Mouse (Mus musculus): Measurements from ENCODE around the gene Epb41l4b.

The Epb41l4b gene

DNA sequence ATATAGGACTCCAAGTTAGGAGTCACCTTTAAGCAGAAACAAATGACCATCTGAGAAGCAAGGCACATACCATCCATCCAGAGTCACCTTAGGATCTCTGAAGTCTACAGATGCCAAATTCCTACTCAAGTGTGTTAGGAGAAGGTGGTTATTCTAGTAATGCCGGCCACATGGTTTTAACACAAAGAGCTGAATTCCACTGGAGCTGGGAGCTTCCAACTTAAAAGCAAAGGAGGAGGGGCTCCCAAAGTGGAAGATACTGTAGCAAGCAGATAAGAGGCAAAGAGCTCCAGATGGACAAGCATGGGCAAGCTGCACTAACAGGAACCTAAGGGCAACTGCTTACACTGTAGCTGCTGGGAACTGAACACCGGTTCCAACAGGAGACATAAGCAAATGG, 76.3 kb downstream of the Epb41l4b start:
- DNase-seq (ENCODE audit: extremely low spot score, low spot score) = no peak

- peak; percentile 75 for DNase-seq (ENCODE audit: extremely low spot score, low spot score)
Measured at GRCm38 (mm10) chr4:57065273-57065672, 78.0 kb downstream of the Epb41l4b start.

GRCm38 (mm10) chr4:57064830-57065229, 78.4 kb downstream of the Epb41l4b start:
- DNase-seq (ENCODE audit: extremely low spot score, low spot score) = peak; percentile 19

GRCm38 (mm10) chr4:57060319-57060831, 82.9 kb downstream of the Epb41l4b start:
- no peak for DNase-seq (ENCODE audit: extremely low spot score, low spot score)

DNA sequence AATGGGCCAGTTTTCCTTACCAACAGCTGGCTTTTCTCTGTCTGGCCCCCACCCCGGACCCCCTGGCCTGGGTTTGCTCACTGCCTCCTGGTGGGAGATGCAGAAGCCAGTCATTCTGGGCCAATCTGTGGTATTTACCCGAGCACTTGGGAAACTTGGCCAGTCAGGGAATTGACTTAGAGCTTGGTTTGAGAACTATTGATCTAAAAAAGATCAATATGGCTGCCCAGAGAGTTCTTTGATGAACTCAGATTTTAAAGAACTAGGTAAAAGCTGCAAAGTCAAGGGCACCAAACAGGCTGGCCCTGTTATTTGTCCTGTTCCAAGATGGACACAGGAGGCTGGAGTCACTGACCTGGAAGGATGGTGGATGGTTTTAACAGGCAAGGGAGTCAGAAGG, 84.6 kb downstream of the Epb41l4b start:
- DNase-seq (ENCODE audit: extremely low spot score, low spot score) = no peak

- DNase-seq (ENCODE audit: extremely low spot score, low spot score) = no peak
Measured at GRCm38 (mm10) chr4:57057637-57058036, 85.6 kb downstream of the Epb41l4b start.

- no peak for DNase-seq (ENCODE audit: extremely low spot score, low spot score)
Measured at GRCm38 (mm10) chr4:57055635-57056034, 87.6 kb downstream of the Epb41l4b start.

GRCm38 (mm10) chr4:57049281-57049921, 93.8 kb downstream of the Epb41l4b start:
- no peak for DNase-seq (ENCODE audit: extremely low spot score, low spot score)

DNA sequence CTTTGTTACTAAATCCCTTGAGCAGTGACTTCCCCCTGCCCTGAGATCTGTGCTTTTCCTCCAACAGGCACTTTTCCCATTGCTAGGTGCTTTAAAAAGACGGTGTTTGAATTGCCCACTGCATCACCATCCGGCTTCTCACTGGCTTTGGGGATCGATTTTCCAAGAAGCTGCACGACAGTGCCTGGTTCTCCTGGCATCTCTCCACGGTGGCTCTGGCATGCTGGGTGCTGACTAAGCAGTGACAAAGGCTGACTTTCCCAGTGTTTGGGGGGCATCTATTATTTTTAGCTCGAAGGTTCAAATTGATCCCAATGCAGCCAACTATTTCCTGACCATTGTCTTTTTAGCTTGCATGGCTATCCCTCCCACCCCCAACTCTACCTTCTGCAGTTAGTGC, 94.7 kb downstream of the Epb41l4b start:
- no peak for DNase-seq (ENCODE audit: extremely low spot score, low spot score)

GRCm38 (mm10) chr4:57046160-57046571, 97.1 kb downstream of the Epb41l4b start:
- no peak for DNase-seq (ENCODE audit: extremely low spot score, low spot score)

GRCm38 (mm10) chr4:57043621-57044020, 99.6 kb downstream of the Epb41l4b start:
- DNase-seq (ENCODE audit: extremely low spot score, low spot score) = no peak

DNA sequence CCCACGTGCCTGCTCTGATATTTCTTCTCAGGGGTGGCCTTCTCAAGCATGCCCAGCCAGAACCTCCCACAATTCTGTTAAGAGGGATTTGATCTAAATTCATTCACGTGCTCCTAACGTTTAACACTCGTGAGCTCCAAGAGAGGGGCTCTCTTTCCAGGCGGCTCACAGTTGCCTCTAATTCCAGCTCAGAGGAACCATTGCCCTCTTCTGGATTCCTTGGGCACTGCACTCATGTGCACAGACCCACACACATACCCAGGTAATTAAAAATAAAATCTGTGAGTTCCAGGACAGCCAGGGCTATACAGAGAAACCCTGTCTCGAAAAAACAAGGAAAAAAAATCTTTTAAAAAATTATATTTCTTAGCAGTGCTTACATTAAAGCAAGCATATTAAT, 101.6 kb downstream of the Epb41l4b start:
- DNase-seq (ENCODE audit: extremely low spot score, low spot score) = no peak

DNA sequence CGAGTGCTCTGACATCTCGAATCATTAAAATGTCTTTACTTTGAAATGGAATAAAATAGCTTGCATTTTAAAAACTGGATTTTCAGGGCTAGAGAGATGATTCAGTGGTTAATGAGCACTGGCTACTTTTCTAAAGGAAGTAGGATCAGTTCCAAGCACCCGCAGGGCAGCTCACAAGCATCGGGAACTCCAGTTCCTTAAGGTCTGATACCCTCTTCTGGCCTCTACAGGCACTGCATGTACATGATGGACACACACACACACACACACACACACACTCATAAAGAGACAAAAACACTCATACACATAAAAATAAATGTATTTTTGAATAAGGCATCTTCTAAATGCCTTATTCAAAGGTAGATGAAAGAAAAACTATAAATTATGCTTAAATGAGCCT, 102.0 kb downstream of the Epb41l4b start:
- DNase-seq (ENCODE audit: extremely low spot score, low spot score) = no peak

DNA sequence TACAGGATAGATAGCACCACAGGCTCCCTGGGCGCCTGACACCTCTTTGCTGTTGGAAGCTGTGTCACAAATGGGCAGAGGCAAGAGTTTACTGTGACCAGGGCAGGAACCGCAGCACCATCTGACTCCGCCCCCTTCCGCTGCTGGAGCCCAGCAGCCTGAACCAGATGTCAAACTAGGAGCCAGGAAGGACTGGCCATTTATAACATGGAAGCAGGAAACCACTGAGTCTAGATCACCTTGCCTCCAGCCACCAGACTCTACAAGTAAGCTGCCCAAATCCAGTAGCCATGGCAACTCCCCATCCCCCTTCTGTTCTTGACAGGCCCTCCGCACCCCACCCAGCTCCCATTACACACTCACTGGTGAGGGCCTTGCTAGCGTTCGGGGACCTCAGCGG, 102.8 kb downstream of the Epb41l4b start:
- DNase-seq (ENCODE audit: extremely low spot score, low spot score) = no peak

DNA sequence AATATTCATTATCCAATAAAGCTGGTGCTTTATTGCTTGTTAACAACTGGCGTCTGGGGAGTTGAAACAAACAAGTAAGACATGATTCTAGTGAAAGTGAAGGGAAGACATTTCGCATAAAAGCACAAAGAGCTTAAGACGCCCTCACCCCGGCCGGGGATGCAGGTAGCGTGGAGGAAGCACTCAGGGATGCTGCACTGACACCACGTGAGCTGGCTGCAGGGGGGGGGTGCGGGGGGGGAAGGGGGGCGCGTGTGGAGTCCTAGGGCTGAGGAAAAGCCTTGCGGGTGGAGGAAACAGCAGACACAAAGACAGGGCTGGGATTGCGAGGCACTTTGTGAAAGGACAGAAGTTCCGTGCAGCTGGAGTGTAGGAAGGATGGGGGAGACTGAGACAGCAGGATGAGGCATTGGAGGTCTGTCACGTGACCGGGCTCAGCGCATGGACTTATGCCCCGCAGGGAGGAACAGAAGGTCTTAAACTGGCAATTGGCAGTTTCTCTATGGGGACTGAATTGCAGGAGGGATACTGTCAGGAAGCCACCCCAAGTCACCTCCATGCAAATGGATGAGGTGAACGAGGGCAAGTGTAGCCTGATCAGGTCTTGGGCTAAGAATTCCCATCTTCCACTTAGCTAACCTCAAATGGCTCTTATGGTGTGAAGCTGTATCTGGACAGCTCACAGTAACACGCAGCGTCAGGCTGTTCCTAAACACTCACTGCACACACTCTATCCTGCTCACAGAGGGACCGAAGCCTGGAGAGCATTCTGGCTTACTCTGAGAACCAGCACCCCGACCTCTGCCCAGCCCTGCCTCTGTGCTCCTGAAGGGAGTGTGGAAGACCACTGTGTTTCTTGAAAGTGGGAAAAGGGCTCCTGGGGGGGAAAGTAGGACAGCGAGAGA, 103.9 kb downstream of the Epb41l4b start:
- DNase-seq (ENCODE audit: extremely low spot score, low spot score) = peak; percentile 54

DNA sequence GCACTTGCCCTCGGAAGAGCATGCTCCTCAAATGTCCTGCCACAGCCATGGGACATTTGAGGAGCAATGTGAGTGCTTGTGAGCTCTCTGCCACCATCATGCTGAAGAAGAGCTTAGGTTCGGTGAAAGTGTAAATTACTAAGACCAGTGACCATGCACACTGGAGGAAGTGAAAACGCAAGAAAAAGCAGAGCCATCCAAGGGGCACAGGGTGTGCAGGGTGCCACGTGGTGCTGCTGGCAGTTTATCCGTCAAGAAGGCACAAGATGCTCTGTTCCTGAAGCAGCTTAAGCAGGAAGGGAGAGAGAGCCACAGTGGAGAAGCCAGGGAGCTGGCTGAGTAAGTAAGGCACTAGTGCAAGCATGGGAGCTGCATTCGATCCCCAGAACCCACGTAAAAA, 105.7 kb downstream of the Epb41l4b start:
- no peak for DNase-seq (ENCODE audit: extremely low spot score, low spot score)

- DNase-seq (ENCODE audit: extremely low spot score, low spot score) = no peak
Measured at GRCm38 (mm10) chr4:57034169-57034568, 109.1 kb downstream of the Epb41l4b start.

DNA sequence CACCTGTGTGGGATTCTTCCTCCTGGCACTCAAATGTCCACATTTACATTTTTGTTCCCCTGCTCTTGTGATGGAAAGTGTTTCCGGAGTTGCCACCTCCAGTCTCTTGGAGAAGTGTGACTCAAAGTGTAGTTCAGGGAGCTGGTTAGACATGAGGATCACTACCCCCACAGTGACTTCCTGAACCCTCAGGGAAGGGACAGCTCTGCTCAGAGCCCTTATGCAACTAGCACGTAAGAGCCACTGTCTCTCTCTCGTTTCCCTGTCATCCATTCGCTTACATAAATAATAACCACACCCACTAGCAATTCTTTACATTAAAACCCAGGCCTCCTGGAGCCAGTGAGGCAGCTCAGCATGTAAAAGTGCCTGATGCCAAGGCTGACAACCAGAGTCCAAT, 111.8 kb downstream of the Epb41l4b start:
- no peak for DNase-seq (ENCODE audit: extremely low spot score, low spot score)

GRCm38 (mm10) chr4:57027954-57028353, 115.3 kb downstream of the Epb41l4b start:
- no peak for DNase-seq (ENCODE audit: extremely low spot score, low spot score)

DNA sequence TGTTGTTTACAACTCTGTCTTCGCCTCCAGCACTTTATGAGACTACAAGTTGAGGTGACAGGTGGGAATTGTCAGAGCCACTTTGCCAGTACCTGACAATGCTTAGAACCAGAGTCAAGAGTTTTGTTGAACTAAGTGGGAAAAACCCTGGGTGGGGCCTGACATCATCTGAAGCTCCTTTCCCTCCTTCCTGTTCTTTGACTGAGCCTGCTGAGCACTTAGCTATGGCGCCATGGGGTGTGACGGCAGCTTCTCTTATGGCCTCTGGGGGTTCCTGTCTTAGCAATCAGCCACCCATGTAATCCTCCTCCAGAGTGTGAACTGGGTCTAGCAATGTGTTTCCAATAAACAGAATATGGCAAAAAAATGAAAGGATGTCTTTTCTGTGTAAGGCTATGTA, 119.7 kb downstream of the Epb41l4b start:
- no peak for DNase-seq (ENCODE audit: extremely low spot score, low spot score)

DNA sequence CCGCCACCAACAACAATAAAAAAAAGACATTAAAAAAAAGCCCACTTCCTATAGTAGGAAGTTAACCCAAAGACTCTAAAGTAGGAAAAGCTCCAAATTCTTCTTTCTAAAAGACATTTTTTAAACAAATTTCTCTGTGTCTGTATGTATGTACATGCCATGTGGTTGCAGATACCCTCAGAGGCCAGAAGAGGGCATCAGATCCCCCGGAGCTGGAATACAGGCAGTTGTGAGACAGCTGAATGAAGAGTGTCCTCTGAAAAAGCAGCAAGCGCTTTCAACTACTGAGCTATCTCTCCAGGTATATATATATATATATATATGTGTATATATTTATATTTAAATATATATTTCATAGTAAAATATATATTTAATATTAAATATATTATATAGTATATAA, 121.9 kb downstream of the Epb41l4b start:
- DNase-seq (ENCODE audit: extremely low spot score, low spot score) = no peak

DNA sequence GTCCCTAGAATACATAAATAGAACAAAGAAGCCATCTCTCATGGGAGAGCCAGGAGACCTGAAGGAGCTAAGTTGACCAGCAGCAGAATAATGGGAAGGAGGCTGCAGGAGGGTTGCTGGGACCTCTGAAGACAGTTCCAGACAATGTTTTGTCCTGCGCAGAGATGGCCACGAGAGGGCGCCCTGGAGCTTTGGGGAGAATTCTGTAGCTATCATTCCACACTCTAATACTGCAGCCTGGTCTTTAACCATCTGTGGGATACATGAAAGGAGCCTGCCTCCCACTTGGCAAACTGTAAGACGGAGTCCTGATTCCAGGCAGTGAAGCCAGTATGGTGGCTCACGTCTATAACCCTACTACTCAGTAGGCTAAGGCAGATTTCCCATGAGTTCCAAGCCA, 126.0 kb downstream of the Epb41l4b start:
- peak; percentile 84 for DNase-seq (ENCODE audit: extremely low spot score, low spot score)
